Mouse (Mus musculus): ENCODE results near the gene Gpc5.
"Not testable (repeated sequence)": the region's sequence is repeated elsewhere in the genome, so short reads cannot be mapped to it uniquely, and the experiment has no call there.

The Gpc5 gene

DNA sequence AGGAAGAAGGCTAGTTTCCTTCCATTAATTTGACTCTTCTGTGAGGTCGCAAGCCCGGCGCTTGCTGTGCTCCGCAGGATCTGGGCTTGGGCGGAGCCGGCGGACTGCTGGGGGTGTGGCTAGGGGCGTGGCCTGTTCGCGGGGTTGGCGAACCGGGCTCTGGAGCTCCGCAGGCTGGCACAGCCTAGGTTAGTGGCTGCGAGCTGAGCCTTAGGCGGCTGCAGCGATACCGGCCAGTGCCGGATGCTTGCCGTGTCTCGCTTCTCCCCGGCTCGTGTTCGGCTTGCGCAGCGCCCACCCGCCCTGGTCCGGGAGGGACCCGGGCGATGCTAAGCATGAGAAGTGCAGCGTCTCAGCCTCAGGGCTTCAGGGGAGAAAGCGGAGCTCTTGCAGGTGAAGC is at the start of gene Gpc5:
Gpc5 (plus strand) TSS at position 135 of the 400 bp plus-strand sequence.
- peak; percentile 50 for DNase-seq

DNA sequence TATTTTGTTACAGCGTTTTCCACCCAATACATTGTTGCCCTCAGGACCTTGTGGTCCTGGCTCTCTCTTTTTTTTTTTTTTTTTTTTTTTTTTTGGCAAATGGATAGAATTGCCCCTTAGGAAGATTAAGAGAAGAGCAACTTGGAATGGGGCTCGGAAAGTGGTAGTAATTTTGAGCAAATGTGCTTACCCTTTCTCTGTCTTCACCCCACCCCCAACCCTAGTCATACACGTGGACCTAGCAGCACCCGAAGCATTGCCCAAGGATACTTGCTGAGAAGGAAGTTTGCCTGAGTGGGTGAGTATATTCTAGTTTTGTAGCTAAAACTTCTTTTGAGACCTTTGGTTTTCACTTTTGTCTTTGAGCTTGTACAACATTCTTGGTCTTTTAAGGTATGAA is 49.4 kb upstream of the Gpc5 start:
- no peak for DNase-seq

DNA sequence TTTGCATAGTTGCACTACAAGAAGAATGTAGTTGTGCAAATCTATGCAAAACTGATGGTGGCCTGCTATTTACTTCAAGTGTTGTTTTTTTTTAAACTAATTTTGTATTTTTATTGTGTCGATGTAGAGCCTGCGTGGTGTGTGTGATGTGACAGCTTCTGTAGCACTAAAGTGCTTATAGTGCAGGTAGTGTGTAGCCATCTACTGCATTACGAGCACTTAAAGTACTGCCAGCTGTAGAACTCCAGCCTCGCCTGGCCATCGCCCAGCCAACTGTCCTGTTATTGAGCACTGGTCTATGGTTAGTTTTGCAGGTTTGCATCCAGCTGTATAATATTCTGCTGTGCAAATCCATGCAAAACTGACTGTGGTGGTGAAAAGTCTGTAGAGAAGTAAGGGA is 48.0 kb upstream of the Gpc5 start:
- DNase-seq: no peak

DNA sequence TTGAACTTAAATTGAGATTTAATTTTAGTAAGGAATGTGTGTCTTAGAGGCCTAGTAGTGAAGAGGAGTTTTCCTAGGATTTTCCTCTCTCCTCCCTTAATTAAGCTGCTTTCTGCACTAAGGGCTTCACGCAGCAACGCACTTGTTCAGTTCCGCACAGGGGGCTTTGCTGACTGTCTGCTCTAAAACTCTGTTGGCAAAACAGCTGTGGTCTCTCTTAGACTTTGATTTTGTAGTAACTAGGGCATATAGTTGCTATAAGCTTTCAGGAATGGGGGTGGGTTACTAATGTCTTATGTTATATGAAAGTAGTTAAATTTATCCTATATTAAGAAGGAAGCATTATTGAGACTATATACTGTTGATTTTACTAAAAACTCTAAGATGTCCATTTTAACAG is 46.3 kb upstream of the Gpc5 start:
- no peak for DNase-seq

DNA sequence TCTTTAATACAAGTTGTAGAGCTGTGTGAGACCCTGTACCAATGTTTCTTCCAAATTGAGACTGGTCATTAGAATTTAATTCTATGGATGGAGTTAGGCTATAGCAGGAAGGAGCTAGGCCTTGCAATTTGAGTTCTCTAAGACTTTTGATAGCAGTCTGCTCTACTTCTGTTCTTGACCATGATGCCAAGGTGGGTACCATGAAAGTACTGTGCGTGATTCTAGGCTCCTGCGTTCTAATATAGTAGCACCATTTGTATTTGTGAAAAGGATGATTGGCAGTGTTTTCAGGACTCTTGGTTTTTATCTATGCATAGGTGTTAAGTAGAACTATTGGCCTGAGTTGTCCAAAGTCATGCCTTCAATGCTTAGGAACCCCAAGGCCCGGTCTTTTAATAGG is 44.7 kb upstream of the Gpc5 start:
- DNase-seq: no peak

DNA sequence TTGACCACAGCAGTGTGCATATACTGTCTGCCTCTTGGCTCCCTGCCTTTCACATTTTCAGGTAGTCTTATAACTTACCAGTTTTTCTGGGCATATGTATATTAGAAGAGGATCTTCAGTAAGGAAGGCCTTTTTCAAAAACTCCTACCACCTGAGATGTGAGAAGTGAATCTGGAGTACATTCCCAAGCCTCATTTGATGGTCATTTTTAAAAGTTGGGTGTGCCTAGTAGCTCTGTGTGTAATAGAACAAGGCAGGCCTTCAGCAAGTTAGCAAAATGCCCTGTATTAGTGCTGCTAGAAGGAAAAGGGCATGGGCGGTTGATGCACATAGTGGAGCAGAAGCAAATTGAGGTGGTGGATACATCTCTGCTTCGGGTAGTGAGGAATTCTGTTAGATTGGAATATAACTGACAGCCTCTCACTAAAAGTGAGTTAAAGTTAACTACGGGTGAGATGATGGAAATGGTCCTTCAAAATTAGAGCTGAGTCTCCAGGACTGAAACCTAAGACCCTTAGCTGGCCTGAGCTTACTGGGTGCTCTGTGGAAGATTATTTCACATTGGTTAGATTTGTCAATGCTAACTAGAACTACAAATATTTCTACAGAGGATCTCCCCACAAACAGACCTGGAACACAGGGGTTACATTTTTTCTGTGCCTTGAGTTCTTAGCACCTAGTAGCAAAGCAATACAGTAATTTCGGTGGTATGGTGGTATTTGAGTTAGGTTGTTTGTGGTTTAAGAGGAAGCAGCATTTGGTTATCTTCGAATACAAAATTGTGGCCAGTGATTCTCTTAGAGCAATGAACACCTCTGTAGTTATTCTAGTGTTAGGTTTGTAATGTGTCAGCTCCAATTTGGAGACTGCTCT is 43.8 kb upstream of the Gpc5 start:
- no peak for DNase-seq

DNA sequence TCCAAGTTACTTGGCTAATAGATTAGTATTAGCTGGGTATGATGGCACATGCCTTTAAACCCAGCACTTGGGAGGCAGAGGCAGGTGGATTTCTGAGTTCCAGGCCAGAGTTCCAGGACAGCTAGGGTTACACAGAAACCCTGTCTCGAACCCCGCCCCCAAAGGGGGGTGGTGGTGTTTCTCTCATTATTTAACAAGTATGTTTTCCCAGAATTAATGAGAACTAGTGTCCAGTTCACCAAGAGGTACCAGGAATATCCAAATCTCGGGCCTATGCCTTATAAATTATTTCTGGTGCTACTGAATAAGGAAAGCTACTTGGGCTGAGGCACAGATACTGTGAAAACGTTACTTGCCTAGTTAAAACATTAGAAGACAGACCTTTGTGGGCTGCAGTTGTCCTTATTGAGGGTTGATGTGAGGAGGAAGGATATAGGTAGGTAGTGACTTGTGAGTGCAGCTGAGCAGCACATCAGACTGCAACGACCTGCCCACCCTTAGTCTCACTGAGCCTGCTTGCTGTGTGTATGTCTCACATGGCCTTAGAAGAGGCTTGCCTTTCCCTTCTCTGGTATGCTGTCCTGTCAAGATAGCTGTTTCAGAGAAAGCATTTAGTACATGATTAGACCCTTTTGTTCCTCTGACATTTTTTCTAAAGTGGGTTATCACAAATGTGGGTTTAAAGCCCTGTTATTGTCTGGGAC is 43.0 kb upstream of the Gpc5 start:
- no peak for DNase-seq

DNA sequence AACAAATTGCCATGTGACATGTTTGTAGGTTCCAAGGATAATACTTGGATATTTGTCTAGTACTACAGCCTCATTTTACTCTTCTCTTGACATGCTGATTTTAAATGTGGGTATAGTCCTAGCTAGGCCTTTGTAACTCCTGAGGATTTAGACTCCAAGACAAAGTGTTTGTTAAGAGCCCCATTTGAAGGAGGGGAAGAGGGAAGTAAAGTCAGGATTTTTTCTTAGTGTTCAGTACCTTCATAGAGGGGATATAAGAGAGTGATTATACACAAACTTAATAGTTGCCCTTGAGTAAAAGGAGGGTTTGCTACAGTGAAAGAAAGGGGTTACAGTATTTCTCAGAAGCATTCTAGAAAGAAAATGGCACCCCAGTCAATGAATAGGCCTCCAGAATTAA is 42.2 kb upstream of the Gpc5 start:
- no peak for DNase-seq

DNA sequence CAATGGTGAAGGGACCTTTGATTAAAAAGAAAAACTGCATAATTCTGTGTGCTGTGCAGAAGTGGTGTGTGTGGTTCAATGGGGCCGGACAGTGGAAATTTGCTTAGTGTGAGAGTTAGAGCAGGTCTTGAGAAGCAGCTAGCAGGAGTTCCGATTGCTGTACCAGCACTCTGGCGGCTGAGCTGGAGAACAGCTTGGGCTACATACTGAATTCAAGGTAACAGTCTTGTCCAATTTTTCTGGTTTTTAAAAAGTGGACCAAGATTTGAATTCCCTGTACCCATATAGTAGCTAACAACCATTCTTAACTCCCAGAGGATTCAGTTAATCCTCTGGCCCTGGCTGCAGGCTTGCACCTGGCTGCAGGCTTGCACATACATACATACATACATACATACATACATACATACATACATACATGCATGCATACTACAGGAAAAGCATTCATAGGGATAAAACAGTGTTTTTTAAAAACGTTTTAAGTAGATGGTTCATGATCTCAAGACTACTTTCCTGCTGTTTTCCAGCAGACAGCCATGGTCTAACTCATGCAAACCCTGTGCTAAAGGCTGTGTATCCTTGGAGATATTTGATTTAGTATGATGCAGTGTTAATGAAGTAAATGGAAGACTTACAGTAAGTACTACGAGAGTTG is 40.8 kb upstream of the Gpc5 start:
- no peak for DNase-seq

DNA sequence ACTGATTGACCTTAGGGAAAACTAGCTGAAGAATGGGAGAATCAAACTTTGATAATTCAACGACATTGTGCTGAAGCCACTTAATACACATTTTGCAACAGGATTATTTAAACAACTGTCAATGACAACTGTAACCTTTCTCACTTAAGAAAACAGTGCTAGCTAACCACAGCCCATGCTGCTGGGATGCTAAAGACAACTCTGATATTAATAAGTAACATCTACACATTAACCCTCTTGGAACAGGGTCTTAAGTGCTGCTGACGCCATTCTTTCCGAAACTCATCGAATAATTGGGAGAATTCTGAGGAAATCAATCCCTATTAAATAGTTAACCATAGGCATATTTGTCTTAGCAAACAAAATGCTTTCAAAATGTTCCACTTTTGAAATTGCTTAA is 39.6 kb upstream of the Gpc5 start:
- no peak for DNase-seq

DNA sequence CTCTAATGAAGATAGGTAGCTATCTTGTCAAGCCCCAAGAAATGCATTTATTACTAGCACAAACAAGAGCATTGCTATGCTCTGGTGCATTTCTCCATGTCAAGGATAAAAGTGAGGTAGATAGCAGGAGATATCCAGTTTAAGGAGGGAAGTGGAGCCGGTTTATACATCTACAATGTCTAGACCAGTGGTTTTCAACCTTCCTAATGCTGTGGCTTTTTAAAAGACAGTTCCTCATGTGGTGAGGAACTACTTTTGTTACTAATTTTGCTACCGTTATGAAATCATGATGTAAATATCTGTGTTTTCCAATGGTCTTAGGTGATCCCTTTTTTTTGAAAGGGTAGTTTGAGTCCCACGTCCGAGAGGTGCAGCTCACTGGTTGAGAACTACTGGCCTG is 37.8 kb upstream of the Gpc5 start:
- no peak for DNase-seq

DNA sequence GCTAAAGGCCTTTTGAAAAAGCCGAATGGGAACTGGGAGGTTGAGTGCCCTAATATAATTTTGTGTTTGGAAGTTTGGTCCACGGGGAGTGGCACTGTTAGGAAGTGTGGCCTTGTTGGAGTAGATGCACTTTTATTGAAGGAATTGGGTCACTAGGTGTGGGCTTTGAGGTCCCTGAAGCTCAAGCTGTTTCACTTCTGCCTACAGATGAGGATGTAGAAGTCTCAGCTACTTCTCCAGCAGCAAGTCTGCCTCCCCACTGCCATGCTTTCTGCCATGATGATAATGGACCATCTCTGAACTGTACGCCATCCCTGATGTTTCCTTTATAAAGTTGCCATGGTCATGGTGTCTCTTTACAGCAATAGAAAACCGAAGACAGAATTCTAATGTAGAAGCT is 34.5 kb upstream of the Gpc5 start:
- no peak for DNase-seq

DNA sequence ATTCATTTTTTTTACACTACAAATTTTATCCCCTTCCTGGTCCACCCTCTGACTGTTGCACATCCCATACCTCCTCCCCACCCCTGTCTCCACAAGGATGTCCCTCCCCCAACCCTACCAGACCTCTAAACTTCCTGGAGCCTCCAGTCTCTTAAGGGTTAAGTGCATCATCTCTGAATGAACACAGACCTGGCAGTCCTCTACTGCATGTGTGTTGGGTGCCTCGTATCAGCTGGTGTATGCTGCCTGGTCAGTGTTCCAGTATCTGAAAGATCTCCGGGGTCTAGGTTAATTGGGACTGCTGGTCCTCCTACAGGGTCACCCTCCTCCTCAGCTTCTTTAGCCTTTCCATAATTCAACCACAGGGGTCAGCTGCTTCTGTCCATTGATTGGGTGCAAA is 25.9 kb upstream of the Gpc5 start:
- DNase-seq: not testable (repeated sequence)

DNA sequence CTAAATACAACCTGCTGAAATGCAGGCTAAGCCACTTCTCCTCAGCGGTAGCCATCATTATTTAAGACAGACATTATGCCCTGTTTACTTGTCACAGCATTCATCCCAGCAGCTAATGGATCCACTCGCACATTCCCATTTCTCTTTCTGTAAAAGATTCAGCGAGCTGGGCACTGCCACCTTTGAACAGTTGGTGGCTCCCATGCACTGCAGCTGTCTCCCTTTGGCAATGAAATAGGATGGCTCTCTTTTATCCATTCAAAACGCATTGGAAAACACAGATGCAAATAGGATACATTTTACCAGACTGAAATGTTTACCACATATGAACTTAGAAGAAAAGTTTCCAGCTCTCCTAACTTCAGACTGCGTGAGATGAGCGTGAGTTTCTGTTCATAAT is 21.5 kb upstream of the Gpc5 start:
- no peak for DNase-seq

DNA sequence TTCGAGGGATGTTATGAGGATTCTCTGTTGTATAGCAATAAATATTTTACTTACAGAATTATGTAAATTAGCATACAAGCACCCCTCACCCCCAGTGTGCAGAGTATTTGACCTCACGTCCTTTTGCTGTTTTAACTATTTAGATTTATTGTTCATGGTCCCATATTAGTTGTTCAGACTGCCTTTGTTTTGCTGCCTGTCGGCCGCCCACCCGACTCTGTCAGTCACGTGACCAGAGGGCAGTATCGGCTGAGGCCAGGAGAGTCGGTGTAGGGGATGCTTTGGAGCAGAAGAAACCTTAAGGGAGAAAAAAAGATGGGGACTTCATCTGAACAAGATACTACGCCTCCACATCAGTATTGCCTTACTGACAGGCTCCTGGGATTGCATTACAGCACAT is 14.7 kb upstream of the Gpc5 start:
- no peak for DNase-seq

DNA sequence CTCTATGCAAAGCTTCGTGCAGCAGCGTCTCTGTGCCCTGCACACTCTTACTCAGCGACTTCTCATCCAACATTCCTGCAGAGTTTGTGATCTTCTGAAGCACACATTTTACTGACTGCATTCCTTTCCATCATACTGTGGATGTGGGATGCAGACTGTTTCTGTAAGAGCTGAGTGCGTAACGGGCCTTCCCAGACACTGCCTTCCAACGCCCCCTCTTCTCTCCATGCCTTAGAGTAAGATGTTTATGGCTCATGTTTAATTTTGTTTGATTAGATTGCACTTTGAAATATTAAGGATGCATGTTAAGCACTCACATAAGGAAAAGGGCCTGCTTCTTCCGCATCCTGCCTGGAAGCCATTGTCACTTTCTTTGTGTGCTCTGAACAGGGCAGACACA is 14.0 kb upstream of the Gpc5 start:
- no peak for DNase-seq

DNA sequence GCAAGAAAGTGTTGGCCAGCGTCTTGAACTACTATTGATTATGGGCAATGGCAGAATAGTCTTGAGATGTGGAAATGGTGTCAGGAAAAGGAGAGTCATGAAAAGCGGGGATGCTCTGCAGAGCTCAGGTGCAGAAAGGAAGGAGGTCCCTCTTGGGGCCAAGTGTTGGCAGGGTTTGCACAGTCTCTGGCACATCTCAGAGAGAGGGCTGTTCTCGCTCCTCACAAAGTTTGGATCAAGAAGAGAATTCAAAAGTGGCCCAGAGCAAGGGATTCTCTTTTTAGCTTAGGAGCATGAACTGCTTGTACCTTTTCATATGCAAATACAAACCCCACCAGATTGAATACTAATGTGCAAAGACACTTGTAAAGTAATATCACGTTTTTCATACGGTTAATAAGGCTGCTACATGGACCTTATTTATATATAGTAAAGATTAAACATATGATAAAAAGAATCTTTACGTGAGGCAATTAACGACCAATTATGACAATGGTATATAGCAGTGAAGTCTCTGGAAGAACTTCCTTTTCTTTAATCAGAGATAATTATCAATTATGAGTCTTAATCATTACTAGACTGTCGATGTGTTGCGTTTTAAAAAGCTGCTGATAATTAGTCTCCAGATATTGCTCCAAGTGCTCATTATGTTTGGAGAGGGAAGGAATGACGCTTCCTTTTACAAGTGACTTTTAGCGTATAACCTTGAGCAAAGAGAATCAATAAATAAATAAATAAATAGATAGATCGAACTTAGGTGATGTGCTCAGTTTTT is 10.1 kb upstream of the Gpc5 start:
- no peak for DNase-seq

DNA sequence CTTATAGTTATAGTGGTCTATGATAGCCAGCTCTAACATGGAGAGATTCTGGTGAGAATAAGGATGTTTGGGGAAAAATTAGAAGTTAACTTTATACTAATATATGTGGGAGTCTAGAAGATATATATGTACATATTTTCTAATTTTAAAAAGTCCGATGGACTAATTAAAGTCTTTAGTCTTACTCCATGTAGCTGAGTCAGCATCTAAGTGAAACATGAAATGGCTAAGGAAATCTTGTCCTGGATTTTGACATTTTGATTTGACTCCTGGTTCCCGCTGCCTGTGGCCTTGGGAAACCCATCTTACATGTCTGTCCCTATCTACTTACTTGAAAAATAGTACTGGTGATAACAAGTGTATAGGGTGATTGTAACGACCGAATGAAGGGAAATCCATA is 1.5 kb upstream of the Gpc5 start:
- DNase-seq: no peak

DNA sequence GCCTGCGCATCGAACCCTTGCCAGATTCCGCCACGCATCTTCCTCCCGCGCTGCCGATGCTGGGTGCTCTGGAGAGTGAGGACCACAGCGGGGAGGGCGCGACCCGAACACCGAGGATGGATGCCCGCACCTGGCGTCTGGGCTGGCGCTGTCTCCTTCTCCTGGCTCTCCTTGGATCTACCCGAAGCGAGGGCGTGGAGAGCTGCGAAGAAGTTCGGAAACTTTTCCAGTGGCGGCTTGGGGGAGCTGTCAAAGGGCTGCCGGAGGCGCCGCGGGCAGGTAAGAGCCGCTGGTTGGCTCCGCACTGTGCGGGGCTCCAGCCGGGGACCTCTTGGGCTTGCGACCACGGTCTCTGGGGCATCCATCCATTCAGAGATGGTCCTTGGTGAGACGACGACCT is 495 bp downstream of the Gpc5 start:
- no peak for DNase-seq

DNA sequence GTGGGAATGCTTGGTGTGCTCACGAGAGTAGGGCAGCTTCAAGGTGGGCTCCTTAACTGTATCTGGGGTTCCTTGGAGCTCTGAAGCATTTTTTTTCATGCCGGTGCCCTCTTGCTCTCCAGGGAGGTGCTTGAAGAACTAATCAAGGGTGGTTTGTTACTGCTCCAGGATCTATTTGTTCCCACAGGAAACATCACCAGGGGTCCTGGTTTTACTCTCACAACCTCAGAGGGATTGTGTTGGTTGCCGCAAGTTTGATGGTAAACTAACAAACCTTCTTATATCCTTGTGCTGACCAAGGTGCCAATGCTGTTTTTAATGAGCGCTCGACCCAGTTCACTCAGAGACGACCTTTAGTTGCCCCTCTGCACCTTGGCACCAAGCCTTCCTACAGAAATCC is 937 bp downstream of the Gpc5 start:
- no peak for DNase-seq

DNA sequence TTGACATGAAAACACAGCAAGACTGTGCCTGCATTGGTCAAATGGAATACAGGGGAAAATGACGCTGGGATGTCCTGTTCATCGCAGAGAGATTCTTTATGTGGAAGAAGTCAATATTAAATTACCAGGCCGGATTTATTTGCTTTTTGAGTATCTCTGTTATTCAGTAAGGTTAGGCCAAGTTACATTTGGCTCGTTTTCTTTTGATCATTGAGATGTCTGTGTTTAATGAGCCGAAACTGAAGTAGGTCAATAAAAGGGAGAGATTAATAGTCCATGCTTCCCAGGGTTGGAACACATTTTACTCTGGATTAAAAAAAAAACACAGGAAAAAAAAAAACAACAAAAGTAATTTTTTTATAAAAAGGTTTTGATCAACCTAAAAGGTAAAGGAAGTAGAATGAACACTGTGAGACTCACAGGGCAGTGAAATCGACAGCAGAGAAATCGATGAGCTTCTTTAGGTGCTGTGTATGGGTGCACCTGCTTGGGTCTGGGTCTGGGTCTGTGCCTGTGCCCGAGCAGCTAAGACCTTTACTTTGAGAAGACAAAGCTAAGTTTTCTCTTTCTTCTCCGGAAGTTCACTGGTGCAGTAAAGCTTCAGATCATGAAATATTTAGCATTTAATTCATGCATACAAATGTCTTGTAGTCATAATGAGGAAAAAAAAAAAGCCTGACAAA is 8.7 kb downstream of the Gpc5 start:
- DNase-seq: no peak

DNA sequence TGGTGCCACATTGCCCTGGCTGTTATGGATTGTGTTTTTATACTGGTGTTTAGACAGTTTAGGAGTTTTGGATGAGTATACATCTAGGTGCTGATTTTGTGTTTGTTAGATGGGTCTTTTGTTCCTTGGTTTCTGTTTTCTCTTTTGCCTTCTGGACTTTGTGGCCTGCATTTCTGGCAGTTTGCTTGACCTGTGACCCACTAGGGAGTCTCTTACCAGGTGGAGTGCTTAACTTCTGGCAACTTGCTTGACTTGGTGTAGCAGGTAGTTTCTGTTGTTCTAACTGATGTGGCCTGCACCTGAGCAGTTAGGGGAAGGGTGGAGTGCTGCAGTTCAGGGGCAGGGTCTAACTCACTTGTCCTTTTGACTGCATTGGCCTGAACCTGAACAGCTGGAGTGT is 14.3 kb downstream of the Gpc5 start:
- DNase-seq: no peak

DNA sequence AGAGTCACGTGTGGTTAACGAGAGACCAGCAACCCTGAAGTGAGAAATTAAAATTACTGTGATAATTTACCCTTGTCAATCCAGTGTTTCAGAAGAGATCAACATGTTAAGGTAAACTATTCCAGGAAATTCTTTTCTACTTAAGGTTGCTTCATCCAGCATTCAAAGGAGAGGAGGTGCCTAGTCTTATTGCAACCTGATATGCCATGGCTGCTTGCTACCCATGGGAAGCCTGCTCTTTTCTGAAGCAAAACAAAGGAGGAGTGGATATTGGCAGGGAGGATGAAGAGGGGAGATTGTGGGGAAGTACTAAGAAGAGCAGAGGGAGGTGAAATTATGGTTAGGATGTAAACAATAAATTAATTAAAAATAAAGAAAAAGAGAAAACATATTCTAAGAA is 15.5 kb downstream of the Gpc5 start:
- DNase-seq: no peak
